Mouse (Mus musculus): Measurements from ENCODE around the gene Slc10a4. TPM values are rescaled to one million over a fixed set of nuclear protein-coding genes. Genes with fewer than 3 reads are reported as not detected.
"Not testable (repeated sequence)": the region's sequence is repeated elsewhere in the genome, so short reads cannot be mapped to it uniquely, and the experiment has no call there.

Slc10a4 gene
- polyA plus RNA-seq, 1 experiment from 2014 or later: 2.4 TPM

- Histone ChIP-seq H3K4me3 (no peak overlapping the region), H3K9me3 (no peaks in the 10 kb centered on the region), H3K4me1 (peaks cover 35% of the 10 kb centered on the region), H3K36me3 (replicated peaks) (no peaks in the 10 kb centered on the region), H3K27ac (peak overlapping the region; percentile 56; the same call in 1 of the 2 replicates), H3K27me3 (ENCODE audit: poor library complexity, severe bottlenecking) (no peaks in the 10 kb centered on the region)
- WGBS: 52% methylated on average over 8 of the region's 8 CpGs
- no peak for DNase-seq (ENCODE audit: extremely low spot score, low spot score)
These were observed 12.3 kb upstream of the Slc10a4 start for GRCm38 (mm10) chr5:72994424-72994823.

GRCm38 (mm10) chr5:72994928-72995327 lies 11.8 kb upstream of the Slc10a4 start:
- no peaks in the 10 kb centered on the region for H3K9me3 ChIP-seq
- H3K4me3 ChIP-seq: no peak overlapping the region
- WGBS: 81% methylated on average over 2 of the region's 2 CpGs
- DNase-seq (ENCODE audit: extremely low spot score, low spot score): no peak
- H3K27ac ChIP-seq: peak overlapping the region; percentile 56; the same call in 1 of the 2 replicates
- no peaks in the 10 kb centered on the region for H3K36me3 ChIP-seq (replicated peaks)
- peaks cover 34% of the 10 kb centered on the region for H3K4me1 ChIP-seq
- no peaks in the 10 kb centered on the region for H3K27me3 ChIP-seq (ENCODE audit: poor library complexity, severe bottlenecking)

GRCm38 (mm10) chr5:72995379-72995778 lies 11.3 kb upstream of the Slc10a4 start:
- Histone ChIP-seq H3K27me3 (ENCODE audit: poor library complexity, severe bottlenecking) (no peaks in the 10 kb centered on the region), H3K27ac (no peak overlapping the region), H3K36me3 (replicated peaks) (no peaks in the 10 kb centered on the region), H3K4me3 (no peak overlapping the region), H3K4me1 (peaks cover 29% of the 10 kb centered on the region), H3K9me3 (no peaks in the 10 kb centered on the region)
- WGBS: 44% methylated on average over 10 of the region's 10 CpGs
- no peak for DNase-seq (ENCODE audit: extremely low spot score, low spot score)

GRCm38 (mm10) chr5:72998546-72998945 lies 8.1 kb upstream of the Slc10a4 start:
- not testable (repeated sequence) for H3K9me3 ChIP-seq; DNase-seq (ENCODE audit: extremely low spot score, low spot score); H3K4me3 ChIP-seq; H3K36me3 ChIP-seq (replicated peaks); H3K27ac ChIP-seq; H3K27me3 ChIP-seq (ENCODE audit: poor library complexity, severe bottlenecking)
- 88% methylated on average over 1 of the region's 1 CpGs for WGBS
- peaks cover 20% of the 10 kb centered on the region for H3K4me1 ChIP-seq

DNA sequence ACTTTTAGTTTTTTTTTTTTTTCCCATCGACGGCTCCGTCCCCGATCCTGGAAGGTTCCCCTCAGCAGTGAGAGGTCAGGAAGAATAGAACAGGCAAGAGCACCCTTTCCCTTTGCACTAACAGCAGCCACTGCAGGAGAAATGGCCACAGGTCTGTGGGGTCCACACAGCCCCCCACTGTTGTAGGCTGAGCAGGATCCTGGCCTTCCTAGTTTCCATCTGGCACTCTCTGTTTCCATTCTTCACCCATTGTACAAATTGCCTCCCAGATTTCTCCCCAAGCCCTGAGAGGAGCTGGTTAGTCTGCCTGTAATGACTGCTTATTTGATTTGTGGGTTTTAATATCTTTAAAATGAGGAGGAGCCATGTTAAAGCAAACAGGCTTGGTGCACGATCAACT lies 2.6 kb upstream of the Slc10a4 start:
- peaks cover 10% of the 10 kb centered on the region for H3K4me1 ChIP-seq
- H3K27ac ChIP-seq: no peak overlapping the region
- no peak for DNase-seq (ENCODE audit: extremely low spot score, low spot score)
- no peaks in the 10 kb centered on the region for H3K36me3 ChIP-seq (replicated peaks)
- H3K9me3 ChIP-seq: no peaks in the 10 kb centered on the region
- 93% methylated on average over 5 of the region's 5 CpGs for WGBS
- H3K4me3 ChIP-seq: no peak overlapping the region
- peaks cover 42% of the 10 kb centered on the region for H3K27me3 ChIP-seq (ENCODE audit: poor library complexity, severe bottlenecking)

DNA sequence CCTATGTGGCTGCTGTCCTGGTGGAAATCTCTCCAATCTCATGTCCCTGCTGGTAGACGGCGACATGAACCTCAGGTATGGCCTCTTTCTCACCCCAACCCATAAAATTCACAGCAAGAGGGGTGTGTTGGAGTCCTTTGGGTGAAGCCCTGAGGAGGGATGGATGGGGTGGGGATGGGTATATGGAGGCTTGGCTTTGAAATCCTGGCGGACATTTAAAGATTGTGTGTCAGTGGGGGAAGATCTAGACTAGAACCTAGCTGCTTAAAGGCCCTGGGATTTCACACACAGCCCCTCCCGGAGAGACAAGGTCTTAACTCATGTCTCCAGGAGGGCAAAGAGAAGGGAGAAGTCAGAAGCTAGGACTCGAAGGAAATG lies 888 bp downstream of the Slc10a4 start:
- peak overlapping the region; percentile 51 for H3K4me3 ChIP-seq
- WGBS: 49% methylated on average over 5 of the region's 5 CpGs
- no peaks in the 10 kb centered on the region for H3K36me3 ChIP-seq (replicated peaks)
- H3K27me3 ChIP-seq (ENCODE audit: poor library complexity, severe bottlenecking): peaks cover 60% of the 10 kb centered on the region
- DNase-seq (ENCODE audit: extremely low spot score, low spot score): no peak
- H3K9me3 ChIP-seq: no peaks in the 10 kb centered on the region
- peaks cover 10% of the 10 kb centered on the region for H3K4me1 ChIP-seq
- no peak overlapping the region for H3K27ac ChIP-seq

DNA sequence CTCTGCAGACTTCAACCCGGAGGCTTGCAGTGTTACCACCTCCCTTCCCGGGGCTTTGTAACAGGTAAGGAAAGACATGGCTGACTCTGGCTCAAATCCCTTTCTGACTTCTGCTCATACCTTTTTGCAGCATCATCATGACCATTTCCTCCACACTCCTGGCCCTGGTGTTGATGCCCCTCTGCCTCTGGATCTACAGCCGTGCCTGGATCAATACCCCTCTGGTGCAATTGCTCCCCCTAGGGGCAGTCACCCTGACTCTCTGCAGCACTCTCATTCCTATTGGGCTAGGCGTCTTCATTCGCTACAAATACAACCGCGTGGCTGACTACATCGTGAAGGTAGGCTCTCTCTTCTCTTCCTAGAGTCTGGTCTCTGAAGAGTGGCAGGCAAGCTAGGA lies 1.5 kb downstream of the Slc10a4 start:
- not testable (repeated sequence) for H3K27ac ChIP-seq; H3K4me3 ChIP-seq; DNase-seq (ENCODE audit: extremely low spot score, low spot score); H3K9me3 ChIP-seq; H3K36me3 ChIP-seq (replicated peaks)
- peaks cover 11% of the 10 kb centered on the region for H3K4me1 ChIP-seq
- WGBS: 44% methylated on average over 8 of the region's 8 CpGs
- peaks cover 67% of the 10 kb centered on the region for H3K27me3 ChIP-seq (ENCODE audit: poor library complexity, severe bottlenecking)

DNA sequence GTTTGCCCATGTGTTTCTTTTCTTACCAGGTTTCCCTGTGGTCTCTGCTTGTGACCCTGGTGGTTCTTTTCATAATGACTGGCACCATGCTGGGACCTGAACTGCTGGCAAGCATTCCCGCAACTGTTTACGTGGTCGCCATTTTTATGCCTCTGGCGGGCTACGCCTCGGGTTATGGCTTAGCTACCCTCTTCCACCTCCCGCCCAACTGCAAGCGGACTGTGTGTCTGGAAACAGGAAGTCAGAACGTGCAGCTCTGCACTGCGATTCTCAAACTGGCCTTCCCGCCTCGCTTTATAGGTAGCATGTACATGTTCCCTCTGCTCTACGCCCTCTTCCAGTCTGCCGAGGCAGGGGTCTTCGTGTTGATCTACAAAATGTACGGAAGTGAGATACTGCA lies 5.1 kb downstream of the Slc10a4 start:
- Histone ChIP-seq H3K27me3 (ENCODE audit: poor library complexity, severe bottlenecking) (peaks cover 80% of the 10 kb centered on the region), H3K4me1 (peaks cover 18% of the 10 kb centered on the region)
- not testable (repeated sequence) for H3K9me3 ChIP-seq; DNase-seq (ENCODE audit: extremely low spot score, low spot score); H3K27ac ChIP-seq; H3K4me3 ChIP-seq; H3K36me3 ChIP-seq (replicated peaks)
- WGBS: 91% methylated on average over 16 of the region's 16 CpGs

GRCm38 (mm10) chr5:73012884-73013610 lies 6.4 kb downstream of the Slc10a4 start:
- H3K9me3 ChIP-seq; H3K36me3 ChIP-seq (replicated peaks); H3K27ac ChIP-seq; DNase-seq (ENCODE audit: extremely low spot score, low spot score): not testable (repeated sequence)
- Histone ChIP-seq H3K4me1 (peaks cover 11% of the 10 kb centered on the region), H3K27me3 (ENCODE audit: poor library complexity, severe bottlenecking) (peaks cover 72% of the 10 kb centered on the region), H3K4me3 (peak overlapping the region; percentile 50)
- 24% methylated on average over 24 of the region's 27 CpGs for WGBS

GRCm38 (mm10) chr5:73013611-73014287 lies 7.1 kb downstream of the Slc10a4 start:
- peak; percentile 28 for DNase-seq (ENCODE audit: extremely low spot score, low spot score)
- peak overlapping the region; percentile 50 for H3K4me3 ChIP-seq
- H3K4me1 ChIP-seq: peaks cover 11% of the 10 kb centered on the region
- not testable (repeated sequence) for H3K9me3 ChIP-seq; H3K27ac ChIP-seq; H3K36me3 ChIP-seq (replicated peaks)
- WGBS: 3% methylated on average over 49 of the region's 65 CpGs
- peaks cover 65% of the 10 kb centered on the region for H3K27me3 ChIP-seq (ENCODE audit: poor library complexity, severe bottlenecking)

- H3K4me1 ChIP-seq: peaks cover 11% of the 10 kb centered on the region
- no peak overlapping the region for H3K27ac ChIP-seq
- no peak for DNase-seq (ENCODE audit: extremely low spot score, low spot score)
- H3K36me3 ChIP-seq (replicated peaks): no peaks in the 10 kb centered on the region
- H3K9me3 ChIP-seq: no peaks in the 10 kb centered on the region
- peaks cover 59% of the 10 kb centered on the region for H3K27me3 ChIP-seq (ENCODE audit: poor library complexity, severe bottlenecking)
- WGBS: 67% methylated on average over 9 of the region's 9 CpGs
- H3K4me3 ChIP-seq: no peak overlapping the region
These were observed 8.1 kb downstream of the Slc10a4 start for GRCm38 (mm10) chr5:73014745-73015144.

GRCm38 (mm10) chr5:73023801-73024200 lies 17.1 kb downstream of the Slc10a4 start:
- Histone ChIP-seq H3K36me3 (replicated peaks) (peaks cover 56% of the 10 kb centered on the region), H3K4me3 (no peak overlapping the region), H3K9me3 (no peaks in the 10 kb centered on the region), H3K27ac (no peak overlapping the region), H3K27me3 (ENCODE audit: poor library complexity, severe bottlenecking) (no peaks in the 10 kb centered on the region), H3K4me1 (no peaks in the 10 kb centered on the region)
- DNase-seq (ENCODE audit: extremely low spot score, low spot score): no peak
- 96% methylated on average over 13 of the region's 13 CpGs for WGBS

GRCm38 (mm10) chr5:73028646-73029045 lies 22.0 kb downstream of the Slc10a4 start:
- Histone ChIP-seq H3K27ac (no peak overlapping the region), H3K36me3 (replicated peaks) (peaks cover 81% of the 10 kb centered on the region)
- 89% methylated on average over 13 of the region's 13 CpGs for WGBS

More at GRCm38 (mm10) chr5:73028646-73029045, 22.0 kb downstream of the Slc10a4 start:
- H3K9me3 ChIP-seq: no peaks in the 10 kb centered on the region
- DNase-seq (ENCODE audit: extremely low spot score, low spot score): no peak
- no peaks in the 10 kb centered on the region for H3K27me3 ChIP-seq (ENCODE audit: poor library complexity, severe bottlenecking)
- H3K4me3 ChIP-seq: no peak overlapping the region
- H3K4me1 ChIP-seq: no peaks in the 10 kb centered on the region

All from forebrain, embryonic 10.5 days (tissue).